Mouse (Mus musculus) ovary, adult 18-20 months (tissue): ENCODE results near the gene Pard3.

Experiments used
- DNase-seq: peaks from one replicate; pipeline ENCODE4 v3.0.0; 2022; ENCODE audit warnings: low spot score, mixed read lengths

Gene Pard3

DNA sequence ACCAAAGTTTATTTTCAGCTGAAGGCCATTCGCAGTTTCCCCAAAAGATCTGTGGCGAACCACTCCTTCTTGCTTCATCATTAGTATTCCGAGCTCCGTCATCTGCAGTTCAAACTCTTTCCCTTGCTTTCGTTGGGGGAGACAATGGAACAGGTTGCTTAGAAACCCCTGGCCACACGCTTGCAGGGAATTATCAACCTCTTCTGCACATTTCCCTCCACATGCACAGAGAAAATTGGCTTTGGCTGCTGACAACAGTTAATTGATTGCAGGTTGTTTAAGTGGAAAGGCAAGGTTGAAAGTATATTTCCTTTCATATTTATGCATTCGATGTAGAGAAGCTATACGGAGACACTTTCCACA is 166.5 kb downstream of the Pard3 start:
- no peak for DNase-seq

DNA sequence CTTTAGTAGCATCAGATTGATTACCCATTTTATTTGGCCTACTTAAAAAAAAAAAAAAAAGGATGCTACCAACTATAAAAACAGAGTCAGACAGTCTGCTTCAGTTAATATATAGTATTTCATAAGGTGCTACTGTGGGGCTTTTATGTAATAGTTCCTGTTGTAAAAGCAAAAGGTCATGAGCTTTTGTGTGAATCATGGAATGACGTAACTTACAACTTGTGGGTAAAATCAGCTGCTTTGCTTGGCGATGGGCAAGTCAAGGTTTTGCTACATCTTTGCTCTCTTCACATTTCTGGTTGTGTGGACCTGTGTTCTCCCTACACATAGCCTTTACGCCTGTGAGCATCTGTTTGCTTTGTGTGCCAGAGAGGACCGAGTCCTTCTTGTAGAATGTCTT is 179.7 kb downstream of the Pard3 start:
- no peak for DNase-seq

DNA sequence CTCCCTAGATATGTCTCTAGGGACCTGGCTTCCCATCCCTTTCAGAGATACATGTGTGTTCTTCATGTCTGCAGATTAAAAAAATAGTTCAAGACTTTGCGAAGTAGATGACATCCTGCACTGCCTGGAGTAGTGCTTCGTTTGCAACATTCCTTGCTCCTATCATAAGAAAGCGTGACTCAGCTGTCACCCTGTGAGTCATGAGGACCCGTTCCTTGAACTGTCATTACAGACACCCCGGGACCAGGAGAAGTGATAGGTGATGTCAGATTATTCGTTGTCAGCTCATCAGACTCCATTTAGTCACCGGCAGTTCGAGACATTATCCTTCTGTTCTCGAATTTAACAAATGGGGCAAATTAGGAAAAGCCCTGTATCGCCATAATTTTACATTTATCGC is 180.1 kb downstream of the Pard3 start:
- no peak for DNase-seq

DNA sequence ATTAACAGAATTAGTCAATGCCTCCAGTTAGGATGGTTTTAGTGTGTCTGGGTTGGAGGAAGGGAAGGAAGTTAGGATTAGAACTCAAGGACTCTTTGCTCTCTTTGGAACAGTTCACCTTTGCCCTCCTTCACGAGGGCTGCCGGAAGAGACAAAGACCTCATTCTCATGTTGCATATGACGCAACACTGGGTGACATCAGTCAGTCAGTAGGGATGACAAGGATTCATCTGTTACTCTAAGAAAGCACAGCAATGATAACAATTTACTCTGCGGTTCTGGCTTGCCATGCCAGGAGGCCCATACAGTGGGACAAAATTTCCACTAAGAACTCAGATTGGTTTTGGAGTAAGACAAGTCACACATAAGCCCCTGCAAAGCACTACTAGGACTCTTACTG is 187.1 kb downstream of the Pard3 start:
- no peak for DNase-seq

DNA sequence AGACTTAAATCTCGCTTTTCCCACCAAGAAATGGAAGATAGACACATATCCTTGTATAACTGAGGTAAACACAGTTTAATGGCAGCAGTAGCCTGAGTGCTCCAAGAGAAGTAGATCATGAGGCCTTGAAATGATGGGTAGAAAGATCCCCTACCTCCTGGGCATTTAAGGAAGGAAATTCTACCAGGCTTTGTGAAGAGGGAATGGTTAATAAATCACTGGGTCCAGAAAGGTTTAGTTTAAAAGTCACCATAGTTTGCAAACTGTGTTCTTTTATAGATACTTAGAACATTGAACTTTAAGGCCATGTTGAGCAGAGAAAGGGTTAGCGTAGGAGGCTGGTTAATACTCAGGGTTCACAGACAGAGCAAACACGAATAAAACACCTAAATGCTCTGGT is 187.8 kb downstream of the Pard3 start:
- no peak for DNase-seq

DNA sequence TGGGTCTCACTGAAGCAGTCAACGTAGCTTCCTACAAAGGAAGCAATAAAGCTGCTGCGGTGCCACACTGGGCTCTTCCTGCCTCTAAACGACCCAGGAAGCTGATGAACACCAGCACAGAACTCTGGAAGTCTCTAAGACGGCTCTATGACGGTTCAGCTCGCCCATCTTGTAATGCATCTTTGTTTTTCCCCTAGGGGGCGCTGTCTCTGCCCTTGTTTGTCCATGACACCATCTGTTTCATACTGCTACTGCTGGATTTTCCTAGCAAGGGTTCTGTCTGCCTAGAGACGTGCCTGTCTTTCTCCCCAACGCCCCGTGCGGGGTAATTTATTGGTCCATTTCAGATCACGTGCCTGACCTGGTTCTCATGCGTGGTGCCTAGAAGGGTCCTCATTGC is 188.3 kb downstream of the Pard3 start:
- no peak for DNase-seq

DNA sequence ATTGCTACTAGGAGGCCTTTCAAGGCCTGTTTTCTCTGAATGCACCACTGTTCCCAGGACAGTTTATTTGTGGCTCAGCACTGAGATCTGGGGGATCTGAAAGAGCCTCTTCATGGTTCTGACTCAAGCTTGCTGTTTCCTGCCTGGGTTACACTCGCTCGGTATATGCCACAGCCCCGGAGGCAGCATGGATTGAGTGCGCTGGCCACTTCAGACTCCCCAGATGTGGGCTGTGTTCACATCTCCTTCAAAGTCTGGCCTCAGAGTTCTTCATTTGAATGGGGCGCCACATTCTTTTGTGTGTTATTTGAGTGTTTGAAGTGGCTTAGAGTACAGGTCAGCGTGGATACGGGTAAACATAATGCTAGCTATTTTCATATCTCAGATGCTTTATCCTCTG is 190.9 kb downstream of the Pard3 start:
- no peak for DNase-seq

DNA sequence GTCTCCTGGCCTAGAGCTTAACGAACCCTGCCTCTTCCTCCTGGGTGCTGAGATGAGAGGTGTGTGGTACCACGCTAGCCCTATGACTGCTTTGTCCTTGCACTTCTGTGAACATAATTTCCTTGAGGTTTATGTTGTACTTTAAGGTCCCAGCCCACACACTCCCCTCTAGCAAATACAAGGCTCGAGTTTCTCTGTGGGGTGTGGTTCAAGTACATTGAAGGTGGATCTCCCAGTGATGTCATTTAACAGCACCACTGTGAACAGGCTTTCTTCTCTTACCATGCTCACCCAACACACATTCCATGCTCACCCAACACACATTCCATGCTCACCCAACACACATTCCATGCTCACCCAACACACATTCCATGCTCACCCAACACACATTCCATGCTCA is 193.4 kb downstream of the Pard3 start:
- no peak for DNase-seq

DNA sequence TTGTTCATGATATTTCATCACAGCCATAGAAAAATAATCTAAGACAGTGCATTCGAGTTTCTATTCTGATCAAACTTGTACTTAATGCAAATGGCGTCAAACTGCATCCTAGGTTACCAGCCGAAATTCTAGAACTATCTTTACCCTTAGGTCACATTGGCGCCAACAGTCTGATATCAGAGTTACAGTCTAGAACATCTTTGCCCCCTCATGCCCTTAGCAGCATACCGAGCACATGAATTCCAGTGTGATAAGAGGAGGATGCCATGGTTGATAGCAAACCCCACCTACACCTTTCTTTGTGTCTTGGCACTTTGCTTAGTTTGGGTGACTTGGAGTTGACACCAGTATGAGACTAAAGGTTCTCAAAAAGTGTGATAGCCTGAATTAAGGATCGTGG is 197.4 kb downstream of the Pard3 start:
- DNase-seq: no peak

DNA sequence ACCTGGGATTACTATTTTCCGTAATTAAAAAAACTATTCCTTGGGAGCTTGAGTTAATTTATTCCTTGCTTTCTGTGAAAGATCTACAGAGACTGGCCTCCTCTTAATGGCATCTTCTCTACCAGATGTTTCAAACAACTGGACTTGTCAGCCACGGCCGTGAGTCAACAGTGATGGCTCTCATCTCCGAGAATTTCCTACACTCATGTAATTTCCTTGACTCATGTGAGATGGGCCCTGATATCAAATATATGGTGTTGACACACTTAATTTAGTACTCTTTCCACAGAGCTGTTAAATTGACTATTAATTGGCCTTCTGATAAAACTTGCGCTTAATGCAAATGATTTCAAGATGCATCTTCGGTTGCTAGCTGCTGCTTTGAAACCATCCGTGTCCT is 198.3 kb downstream of the Pard3 start:
- DNase-seq: no peak

DNA sequence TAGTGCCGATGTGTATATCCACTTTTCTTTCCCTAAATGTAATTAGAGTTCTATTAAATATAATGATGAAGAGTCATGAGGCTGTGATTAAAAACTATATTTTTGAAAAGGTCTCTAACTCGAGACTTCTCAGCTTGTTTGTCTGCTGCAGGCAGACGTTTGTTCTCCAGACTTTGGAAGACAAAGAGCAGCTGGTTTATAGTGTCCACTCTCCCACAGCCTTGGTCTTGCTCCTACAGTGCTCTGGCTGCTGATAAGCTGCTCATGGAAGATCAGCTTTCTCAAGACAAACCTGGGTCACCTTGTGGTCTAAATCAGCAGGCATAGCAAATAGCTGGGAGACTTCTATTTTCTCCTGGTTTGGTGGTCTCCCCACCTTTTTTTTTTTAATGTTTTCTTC is 198.7 kb downstream of the Pard3 start:
- no peak for DNase-seq

DNA sequence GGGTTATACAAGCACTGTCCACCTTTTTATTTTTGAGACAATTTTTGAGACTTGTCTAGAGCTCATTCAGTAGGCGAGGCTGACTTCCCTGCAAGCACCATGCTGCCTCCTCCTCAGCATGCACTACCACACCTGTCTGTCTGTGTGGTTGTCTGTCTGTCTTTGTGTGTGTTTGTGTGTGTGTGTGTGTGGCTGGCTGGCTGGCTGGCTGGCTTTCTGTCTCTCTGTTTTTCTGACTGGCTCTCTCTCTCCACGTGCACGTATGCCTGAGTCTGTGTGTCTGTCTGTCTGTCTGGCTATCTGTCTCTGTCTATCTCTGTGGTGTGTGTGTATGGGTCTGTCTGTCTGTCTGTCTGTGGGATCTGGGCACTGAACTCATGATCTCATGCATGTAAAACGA is 199.2 kb downstream of the Pard3 start:
- no peak for DNase-seq

DNA sequence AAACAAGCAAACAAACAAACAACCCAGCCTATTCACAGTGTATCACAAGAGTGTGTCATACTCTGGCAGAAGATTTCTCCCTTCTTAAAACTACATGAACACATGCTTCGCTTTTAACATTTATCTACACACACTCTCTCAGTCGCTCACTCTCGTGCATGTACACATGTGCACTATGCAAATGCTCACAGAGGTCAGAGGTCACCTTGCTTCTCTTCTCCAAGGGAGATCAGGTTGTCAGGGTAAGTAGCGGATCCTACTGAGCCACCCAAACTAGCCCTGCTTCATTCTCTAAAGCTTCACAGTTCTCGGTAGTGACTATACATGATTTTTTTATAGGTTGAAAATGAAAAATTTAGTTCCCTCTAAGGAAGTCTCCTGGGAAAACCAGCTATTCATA is 199.8 kb downstream of the Pard3 start:
- no peak for DNase-seq

DNA sequence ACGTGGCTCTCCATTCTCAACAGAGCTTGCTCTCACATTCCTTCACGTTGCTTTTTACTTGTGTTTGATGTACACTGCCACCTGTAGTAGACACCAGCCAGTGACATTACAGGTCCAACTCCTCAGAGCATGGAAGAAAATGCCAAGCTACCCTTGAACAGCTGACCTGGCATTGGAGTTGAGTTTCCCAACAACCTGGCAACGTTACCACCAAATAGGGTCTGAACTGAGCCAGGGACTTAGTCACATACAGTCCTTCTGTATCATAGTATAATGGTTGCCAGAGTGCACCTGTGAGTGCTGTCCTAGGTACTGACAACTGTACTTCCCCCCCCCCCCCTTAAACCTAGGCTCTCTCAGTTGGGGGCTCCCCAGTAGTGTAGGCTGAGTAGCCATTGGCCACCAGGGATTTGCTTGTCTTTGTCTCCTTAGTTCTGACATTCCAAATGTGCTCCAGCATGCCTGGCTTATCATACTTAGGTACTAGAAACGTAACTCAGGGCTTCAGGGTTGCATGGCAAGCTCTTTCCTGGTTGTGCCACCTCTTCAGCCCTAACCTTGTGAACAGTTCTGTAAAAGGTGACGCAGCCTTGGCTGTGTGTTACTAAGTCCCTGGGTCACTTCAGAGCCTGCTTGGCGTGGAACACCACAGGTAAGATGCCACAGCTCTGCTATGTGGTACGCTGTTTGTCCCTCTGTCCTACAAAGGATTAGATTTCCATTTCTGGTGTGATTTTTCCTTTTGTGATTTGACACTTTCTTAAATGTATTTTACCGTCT is 201.2 kb downstream of the Pard3 start:
- no peak for DNase-seq

DNA sequence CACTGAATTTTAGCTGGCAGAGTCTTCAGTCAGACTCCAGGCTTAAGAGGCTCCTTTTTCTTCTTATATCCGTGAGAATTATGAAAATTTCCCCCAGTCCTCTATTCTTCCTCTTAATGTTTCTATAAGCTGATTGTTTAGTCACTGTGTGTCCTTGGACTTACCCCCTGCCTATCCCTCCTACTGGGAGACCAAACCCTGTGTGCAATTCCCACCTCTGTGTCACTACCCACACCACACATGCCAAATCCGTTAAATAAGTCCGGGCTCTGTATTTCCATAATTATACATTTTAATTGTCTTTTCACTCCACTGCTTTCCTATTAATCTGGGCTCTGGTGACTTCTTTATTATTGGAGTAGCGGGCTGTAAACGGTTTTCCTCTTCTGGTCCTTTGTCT is 203.1 kb downstream of the Pard3 start:
- no peak for DNase-seq

DNA sequence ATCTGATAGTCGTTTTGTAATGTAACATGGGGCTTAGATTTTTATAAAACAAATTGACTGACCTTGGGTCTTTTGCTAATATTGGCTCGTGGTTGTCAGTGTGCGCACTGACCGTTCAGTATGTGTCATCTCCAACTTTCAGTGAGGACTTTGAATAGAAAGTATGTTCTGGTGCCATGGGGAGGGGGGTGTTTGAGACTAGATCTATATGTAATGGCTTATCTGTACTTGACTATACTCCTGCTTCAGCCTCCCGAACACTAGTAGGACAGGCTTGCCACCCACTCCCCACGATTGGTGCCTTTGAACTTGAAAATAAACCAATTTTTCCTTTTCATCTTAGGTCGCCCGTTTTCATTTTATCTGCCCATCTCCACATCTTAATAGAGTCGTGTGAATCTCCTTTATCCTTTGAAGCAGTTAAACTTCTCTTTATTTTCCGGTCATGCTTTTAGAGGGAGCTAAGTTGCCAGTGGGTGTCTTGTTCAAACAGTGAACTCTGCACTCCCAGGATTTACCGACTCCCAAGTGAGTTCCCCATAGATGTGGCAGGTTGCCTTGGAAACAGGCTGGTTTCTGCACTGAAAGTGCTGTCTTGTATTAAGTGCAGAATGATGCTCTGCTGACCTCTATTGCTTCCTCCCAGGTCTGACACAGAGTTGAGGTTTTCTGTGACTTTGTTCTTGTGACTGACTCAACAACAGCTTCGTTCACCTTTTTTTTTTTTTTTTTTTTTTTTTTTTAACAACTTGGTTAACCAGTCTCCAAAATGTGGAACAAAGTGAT is 204.7 kb downstream of the Pard3 start:
- DNase-seq: no peak

DNA sequence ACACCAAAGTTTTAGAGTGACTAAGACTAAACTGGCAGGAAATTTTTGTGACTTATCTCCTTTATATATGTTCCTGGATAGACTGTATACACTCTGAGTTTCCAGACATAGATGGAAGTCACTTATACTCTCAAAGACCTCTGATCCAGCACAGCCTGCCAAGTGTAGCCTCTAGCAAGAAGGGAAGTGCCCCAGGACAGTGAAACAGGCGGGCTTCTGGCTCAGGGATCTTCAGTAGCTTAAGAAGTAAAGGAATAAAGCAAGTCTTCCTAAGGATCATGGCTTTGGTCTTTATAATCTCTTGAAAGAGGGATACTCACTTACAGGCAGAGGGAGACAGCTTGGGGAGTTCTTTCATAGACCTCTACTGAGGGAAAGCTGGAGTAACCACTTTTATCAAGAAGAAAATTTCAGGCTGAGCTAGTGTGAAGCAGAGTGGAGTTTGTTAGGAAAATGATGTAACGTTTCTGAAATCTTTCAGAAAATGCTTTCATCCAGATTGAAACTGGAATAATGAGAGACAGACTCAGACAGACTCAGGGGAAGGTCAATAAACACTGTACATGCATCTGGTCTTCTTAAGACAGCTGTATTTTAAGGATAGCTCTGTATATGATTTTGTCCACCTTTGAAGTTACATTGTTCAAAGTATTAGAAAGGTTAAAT is 205.5 kb downstream of the Pard3 start:
- no peak for DNase-seq

DNA sequence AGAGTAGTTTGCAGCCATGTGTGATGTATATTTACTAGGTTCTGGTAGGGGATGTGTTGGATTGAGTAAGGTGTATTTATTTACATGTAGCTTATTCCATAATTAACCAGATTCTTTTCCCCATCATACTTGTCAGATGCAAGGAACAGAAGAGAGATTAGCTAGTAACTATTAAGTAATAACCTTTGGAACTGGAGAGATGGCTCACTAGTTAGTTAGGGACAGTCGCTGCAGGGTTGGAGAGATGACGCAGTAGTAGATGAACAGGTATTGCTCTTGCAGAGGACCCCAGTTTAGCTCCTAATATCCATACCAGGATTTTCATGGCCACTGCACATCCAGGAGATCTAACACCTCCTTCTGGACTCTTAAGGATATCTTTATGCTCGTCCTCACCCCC is 207.5 kb downstream of the Pard3 start:
- DNase-seq: no peak

DNA sequence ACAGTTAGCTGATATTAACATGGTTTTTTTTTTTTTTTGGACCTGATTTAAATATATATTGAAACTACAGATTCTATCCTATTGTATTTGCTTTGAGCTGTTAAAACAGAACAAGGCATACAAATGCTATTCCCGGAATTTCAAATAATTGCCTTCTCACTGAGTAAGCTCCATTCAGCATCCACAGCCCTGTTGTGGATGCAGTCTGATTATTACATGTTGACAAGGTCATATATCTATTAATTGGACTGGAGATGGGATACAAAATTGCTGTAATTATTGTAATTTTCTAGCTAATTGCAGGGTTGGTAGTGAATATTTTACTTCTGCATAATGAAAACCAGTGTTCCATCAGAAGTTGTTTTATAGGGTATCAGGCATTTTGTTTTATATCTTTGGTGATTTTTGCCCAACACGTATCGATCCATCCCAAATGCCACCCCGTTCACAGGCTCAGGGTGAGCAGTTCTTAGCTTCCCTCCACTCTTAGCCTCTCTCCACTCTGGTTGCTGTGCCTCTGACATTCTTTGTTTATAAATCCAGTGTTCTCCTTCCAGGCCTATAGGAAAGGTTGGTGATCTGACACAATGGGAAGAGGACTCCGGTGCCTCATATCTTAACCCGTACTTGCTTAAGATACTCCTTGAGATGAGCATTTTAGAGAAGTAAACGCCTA is 216.7 kb downstream of the Pard3 start:
- DNase-seq: no peak

DNA sequence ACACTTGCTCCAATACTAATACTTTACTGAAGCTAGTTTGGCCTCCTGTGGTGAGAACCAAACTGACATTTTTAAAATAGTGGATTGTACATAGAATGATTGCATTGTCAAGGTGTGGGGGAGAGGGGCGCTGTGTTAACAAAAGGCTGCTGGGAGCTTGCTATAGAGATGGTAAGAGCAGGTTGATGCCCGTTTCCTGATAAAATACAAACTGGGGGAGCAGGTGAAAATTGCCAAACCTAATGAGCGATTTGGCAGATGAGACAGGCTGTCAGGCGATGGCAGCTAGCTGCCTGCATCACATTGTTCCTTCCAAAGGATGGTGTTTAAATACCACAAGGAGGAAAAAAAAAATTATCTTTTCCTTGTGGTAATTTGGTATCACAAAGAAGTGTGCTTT is 217.3 kb downstream of the Pard3 start:
- no peak for DNase-seq

DNA sequence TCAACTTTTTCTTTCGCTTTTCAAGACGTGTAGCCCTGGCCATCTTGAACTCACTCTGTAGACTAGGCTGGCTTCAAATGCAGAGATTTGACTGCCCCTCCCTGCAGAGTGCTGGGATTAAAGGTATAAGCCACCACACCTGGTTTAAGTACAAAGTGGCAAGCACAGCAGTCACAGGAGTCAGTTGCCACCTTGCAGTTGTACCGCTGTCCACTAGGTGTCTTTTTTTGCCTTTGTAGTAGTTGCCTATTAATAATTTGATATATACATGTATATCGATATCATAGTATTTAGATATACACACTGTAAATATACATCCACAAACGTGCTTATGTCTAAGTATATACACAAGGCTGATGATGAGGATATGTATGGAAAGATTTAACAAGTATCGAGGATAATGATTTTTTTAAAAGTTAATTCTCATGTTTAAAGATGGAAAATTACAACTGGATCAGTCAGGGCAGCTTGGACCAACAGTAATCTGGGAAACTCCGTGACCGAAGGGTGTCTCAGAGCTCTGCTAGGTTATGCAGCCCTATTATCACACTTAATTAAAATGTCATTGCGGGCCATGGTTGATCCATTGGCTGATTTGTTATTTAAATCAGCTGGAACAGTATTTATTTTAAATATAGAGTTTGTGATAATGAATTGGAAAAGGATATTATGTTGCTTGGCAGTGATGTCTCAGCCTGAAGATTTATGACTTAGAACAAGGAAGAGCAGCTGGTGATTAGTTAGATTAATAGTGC is 220.9 kb downstream of the Pard3 start:
- DNase-seq: no peak

DNA sequence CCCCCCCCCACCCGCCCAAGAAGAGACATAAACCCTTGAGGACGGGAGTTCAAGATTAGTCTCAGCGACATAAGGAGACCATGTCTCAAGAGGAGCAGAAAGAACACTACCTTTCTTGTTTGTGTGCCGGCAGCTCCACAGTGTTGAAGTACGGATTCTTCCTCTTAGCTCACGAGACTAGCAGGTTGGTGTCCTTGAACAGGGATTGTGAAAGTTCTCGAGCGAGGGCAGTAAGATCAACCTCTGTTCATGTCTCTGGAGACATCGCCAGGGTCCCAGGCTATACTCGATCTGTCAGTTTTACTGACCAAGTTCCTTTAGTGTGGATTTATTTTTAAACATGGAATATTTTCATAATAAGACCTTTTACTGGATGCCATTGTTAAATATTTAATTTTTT is 224.1 kb downstream of the Pard3 start:
- no peak for DNase-seq
